Mouse (Mus musculus): ENCODE measurements around the gene Wdr95. TPM values are rescaled to one million over a fixed set of nuclear protein-coding genes. Genes with fewer than 3 reads are reported as not detected.
"Not testable (repeated sequence)": the region's sequence is repeated elsewhere in the genome, so short reads cannot be mapped to it uniquely, and the experiment has no call there.

The Wdr95 gene
- polyA plus RNA-seq, 1 experiment from 2014 or later: 0.19 TPM

DNA sequence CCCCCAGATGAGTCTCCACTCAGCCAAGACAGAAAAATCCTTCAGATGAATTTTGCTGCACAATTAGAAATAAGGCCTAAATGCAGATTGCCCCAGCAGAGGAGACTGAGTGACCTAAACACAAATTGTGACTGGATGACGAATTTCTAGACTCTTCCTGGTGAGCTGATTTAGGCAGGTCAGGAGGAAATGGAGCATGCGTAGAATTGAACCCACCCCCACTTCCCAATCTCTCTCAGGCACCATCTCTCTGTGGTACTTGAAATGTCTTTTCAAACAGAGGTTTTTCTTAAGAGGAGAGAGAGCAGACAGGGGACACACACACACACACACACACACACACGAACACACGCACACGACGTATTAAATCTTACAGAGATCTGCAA is 4.6 kb upstream of the Wdr95 start:
- Histone ChIP-seq H3K36me3 (no peaks in the 10 kb centered on the region), H3K9ac (no peak overlapping the region), H3K9me3 (no peaks in the 10 kb centered on the region), H3K27ac (peak overlapping the region; percentile 74; the same call in 1 of the 2 replicates), H3K4me2 (peak overlapping the region; percentile 44; the same call in 1 of the 2 replicates), H3K27me3 (no peaks in the 10 kb centered on the region), H3K4me1 (peaks cover 32% of the 10 kb centered on the region), H3K4me3 (no peak overlapping the region)
- ATAC-seq (ENCODE audit: insufficient number of reproducible peaks, low FRiP score, low TSS enrichment, low read depth): no peak
- WGBS: 40% methylated on average over 6 of the region's 6 CpGs

DNA sequence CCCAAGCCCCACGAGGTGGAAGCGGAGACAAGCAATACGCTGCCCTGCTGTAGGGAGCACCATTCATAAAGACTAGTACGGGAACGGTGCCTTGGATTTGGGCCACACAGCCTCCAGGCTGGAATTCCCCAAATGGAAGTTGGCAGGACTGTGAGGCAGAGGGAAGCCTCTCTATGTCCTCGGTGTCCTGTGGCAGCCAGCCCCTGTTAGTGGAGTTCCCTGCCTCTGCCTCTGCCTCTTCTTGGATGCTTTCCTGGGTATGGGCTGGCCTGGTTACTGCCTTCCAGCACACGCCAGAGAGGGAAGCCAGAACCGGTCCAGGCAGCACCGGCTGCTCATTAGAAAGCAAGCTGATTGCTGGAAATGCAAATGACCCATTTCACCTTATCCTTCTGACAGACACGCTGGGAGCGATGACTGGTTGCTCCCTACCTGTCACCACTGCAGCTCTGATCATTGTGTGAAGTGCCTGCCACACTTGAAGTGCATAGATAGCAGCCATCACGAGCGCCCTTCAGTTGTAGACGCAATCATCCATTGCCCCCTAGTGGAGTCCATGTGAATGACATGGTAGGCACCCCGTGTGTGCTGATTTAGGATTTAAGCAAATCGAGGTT is 4.1 kb upstream of the Wdr95 start:
- WGBS: 9% methylated on average over 16 of the region's 16 CpGs
- peak; percentile 78 for ATAC-seq (ENCODE audit: insufficient number of reproducible peaks, low FRiP score, low TSS enrichment, low read depth)
- no peaks in the 10 kb centered on the region for H3K27me3 ChIP-seq
- no peaks in the 10 kb centered on the region for H3K36me3 ChIP-seq
- H3K4me3 ChIP-seq: peak overlapping the region; percentile 19; the same call in 1 of the 2 replicates
- no peak overlapping the region for H3K9ac ChIP-seq
- H3K4me1 ChIP-seq: peaks cover 32% of the 10 kb centered on the region
- peak overlapping the region; percentile 44 for H3K4me2 ChIP-seq
- no peaks in the 10 kb centered on the region for H3K9me3 ChIP-seq
- H3K27ac ChIP-seq: peak overlapping the region; percentile 74

DNA sequence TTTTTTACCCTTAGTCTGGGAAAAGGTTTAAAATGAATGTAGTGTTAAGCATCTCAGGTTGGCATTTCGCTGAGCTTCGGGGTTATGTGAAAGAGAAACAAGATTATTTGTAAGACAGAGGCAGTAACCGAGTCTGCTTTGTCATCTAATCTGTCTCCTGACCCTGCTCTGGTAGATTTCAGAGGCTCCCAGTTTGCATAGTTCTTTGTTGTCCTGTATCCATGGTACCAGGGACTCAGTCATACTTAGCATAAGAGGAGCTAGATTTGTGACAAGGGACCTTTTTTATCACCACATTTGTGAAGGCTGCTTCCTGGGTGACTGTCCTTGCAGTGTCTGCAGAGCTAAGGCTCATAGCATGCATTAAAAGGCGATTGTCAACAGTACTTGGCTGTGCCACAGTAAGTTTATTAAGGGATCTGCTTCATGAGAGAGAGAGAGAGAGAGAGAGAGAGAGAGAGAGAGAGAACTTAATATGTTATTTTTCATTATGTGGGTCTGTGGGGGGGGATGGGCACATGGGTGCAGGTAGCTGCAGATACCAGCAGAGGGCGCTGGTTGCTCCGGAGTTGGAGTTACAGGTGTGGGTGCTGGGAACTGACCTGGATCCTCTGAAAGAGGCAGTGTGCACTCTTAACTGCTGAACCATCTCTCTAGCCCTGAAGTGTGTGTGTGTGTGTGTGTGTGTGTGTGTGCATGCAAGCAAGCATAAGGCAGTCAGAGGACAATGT is 3.3 kb upstream of the Wdr95 start:
- H3K4me1 ChIP-seq: peaks cover 32% of the 10 kb centered on the region
- H3K4me2 ChIP-seq: peak overlapping the region; percentile 44; the same call in 1 of the 2 replicates
- H3K9me3 ChIP-seq: no peaks in the 10 kb centered on the region
- H3K27ac ChIP-seq: no peak overlapping the region
- no peaks in the 10 kb centered on the region for H3K36me3 ChIP-seq
- 49% methylated on average over 6 of the region's 6 CpGs for WGBS
- H3K9ac ChIP-seq: no peak overlapping the region
- no peak overlapping the region; the same call in 1 of the 2 replicates for H3K4me3 ChIP-seq
- no peak for ATAC-seq (ENCODE audit: insufficient number of reproducible peaks, low FRiP score, low TSS enrichment, low read depth)
- no peaks in the 10 kb centered on the region for H3K27me3 ChIP-seq

DNA sequence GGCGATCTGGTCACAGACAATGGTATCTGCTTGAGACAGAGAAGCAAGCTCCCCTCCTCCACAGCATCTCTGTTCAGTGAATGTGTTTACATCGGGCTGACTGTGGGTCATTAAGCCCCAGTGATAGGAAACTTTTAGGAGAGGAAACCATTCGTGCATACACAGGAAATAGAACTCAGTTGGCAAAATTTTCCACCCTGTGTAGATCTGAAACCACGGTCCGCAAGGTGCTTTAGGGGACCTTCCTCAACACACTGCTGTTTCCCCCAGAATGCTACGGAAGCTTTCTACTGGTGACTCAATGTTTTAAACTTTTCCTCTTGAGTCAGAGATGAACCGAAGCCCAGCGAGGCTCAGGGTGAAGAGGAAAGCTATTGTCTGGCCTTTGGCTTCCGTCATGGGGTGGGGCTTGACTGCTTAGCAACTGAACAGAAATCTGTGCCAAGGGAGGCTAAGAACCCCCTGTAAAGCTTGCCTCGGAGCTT is 2.0 kb upstream of the Wdr95 start:
- Histone ChIP-seq H3K36me3 (no peaks in the 10 kb centered on the region), H3K4me2 (no peak overlapping the region), H3K27me3 (no peaks in the 10 kb centered on the region), H3K9me3 (no peaks in the 10 kb centered on the region), H3K9ac (no peak overlapping the region), H3K4me1 (peaks cover 32% of the 10 kb centered on the region), H3K27ac (no peak overlapping the region), H3K4me3 (no peak overlapping the region)
- 52% methylated on average over 10 of the region's 10 CpGs for WGBS
- ATAC-seq (ENCODE audit: insufficient number of reproducible peaks, low FRiP score, low TSS enrichment, low read depth): no peak

DNA sequence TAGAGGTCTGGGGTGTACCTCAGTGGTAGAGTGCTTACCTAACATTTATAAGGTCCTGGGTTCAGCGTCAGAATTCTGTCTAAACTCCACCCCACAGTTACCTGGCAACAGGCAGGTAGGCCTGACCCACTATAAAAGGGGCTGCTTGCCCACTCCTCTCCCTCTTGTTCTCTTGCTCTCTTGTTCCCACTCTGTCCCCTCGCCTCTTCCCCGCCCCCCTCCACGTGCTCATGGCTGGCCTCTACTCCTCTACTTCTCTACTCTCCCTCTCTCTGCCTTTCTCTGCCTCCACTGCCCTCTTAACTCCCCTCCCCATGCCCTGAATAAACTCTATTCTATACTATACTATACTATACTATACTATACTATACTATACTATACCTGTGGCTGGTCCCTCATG is 1.2 kb upstream of the Wdr95 start:
- H3K36me3 ChIP-seq; H3K4me3 ChIP-seq; ATAC-seq (ENCODE audit: insufficient number of reproducible peaks, low FRiP score, low TSS enrichment, low read depth); H3K27me3 ChIP-seq; H3K4me2 ChIP-seq; H3K27ac ChIP-seq; H3K9me3 ChIP-seq; H3K9ac ChIP-seq: not testable (repeated sequence)
- H3K4me1 ChIP-seq: peaks cover 32% of the 10 kb centered on the region
- 84% methylated on average over 4 of the region's 4 CpGs for WGBS

DNA sequence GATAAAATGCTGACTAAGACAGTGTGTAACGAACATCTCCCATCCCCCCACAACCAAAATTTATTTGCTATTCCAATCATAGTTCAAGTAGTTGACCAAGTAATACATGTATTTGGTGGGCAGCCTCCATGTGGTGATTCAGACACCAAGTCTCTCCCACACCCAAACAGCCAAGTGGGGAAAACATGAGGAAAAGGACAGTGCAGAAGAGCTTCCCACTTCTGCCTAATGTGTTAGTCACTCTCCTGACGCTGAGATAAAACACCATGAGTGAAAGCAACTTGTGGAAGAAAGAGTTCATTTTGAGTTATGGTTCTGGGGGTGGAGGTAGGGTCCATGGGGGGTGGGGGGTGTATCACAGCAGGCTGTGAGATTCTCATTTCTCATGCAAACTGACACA is 5.4 kb downstream of the Wdr95 start:
- Histone ChIP-seq H3K4me1 (peaks cover 12% of the 10 kb centered on the region), H3K9me3 (no peaks in the 10 kb centered on the region), H3K9ac (no peak overlapping the region), H3K4me3 (no peak overlapping the region), H3K27ac (no peak overlapping the region), H3K27me3 (no peaks in the 10 kb centered on the region), H3K4me2 (no peak overlapping the region), H3K36me3 (no peaks in the 10 kb centered on the region)
- 95% methylated on average over 2 of the region's 2 CpGs for WGBS
- no peak for ATAC-seq (ENCODE audit: insufficient number of reproducible peaks, low FRiP score, low TSS enrichment, low read depth)

DNA sequence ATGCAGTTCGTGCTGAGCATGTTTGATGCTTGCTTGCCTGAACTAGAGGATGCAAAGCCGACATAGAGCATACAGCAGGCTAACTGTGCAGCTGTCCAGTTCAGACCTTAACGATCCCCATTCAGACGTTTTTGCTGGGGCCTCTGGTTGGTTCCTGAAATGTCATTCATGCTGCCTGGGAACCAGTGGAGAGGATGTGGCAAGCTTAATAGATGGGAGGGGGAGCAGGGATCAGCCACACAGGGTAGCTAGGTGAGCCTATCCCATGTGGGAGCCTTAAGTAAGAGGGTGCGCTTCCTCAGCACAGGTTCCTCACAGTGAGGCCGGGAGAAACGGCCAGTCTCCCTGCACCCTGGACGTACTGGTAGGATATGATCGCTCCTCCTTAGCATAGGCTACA is 7.5 kb downstream of the Wdr95 start:
- Histone ChIP-seq H3K4me2 (no peak overlapping the region), H3K9me3 (no peaks in the 10 kb centered on the region), H3K27me3 (no peaks in the 10 kb centered on the region), H3K4me1 (peaks cover 18% of the 10 kb centered on the region), H3K27ac (0 out of 2 replicates have a peak overlapping the region, but pooled peaks have one; percentile 18), H3K36me3 (no peaks in the 10 kb centered on the region), H3K4me3 (no peak overlapping the region), H3K9ac (no peak overlapping the region)
- WGBS: 58% methylated on average over 9 of the region's 9 CpGs
- no peak for ATAC-seq (ENCODE audit: insufficient number of reproducible peaks, low FRiP score, low TSS enrichment, low read depth)

DNA sequence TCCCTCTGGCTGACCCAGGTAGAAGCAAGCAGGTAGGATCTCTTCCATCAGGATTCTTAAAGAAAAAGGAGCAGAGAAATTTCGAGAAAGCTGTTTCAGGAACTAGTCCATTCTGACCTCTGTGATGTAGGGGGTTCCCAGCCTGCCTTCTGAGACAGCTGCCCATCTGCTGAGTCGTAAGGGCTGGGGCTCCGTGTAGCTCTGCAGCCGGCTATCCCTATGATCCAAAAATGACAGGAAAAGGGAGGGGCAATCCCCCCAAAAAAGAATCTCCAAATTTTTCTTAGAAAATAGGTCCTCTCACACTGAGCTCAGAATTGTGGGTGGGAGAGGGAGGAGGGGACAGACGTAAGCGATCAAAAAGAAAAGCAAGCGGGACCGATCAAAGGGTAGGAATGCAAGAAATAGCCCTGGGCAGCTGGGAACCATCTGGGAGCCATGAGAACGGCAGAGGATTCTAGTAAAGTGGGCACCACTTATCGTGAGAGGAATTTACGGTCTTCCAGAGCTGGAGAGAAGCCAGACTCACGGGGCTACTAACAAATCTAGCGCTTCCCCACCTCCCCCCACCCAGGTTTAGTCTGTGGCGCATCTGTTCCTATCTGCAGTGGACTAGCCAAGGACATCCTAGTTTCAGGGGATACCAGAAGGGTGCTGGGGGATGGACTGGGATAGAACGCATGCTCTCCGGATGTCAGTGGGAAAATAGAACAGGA is 9.5 kb downstream of the Wdr95 start:
- 10% methylated on average over 16 of the region's 16 CpGs for WGBS

DNA sequence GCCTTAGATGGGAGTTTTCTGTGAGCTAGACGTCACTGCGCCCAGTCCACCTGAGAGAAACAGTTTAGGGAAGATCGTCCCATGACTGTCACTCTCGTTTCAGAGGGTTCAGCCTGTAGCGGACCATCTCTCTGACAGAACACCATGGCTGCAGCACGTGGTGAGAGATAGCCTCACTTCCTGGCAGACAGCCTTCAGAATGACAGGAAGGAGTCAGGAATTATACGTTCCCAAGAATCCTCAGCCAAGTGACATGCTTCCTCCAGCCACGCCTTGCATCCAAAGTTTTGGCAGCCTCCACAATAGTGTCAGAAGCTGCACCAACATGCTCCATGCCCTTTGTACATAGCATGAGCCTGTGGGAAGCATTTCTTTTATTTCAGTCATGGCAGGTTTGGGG is 10.1 kb downstream of the Wdr95 start:
- H3K4me1 ChIP-seq: peaks cover 18% of the 10 kb centered on the region
- H3K9me3 ChIP-seq: no peaks in the 10 kb centered on the region
- no peak overlapping the region for H3K9ac ChIP-seq
- H3K4me2 ChIP-seq: peak overlapping the region; percentile 43
- no peak for ATAC-seq (ENCODE audit: insufficient number of reproducible peaks, low FRiP score, low TSS enrichment, low read depth)
- H3K4me3 ChIP-seq: peak overlapping the region; percentile 25
- no peaks in the 10 kb centered on the region for H3K27me3 ChIP-seq
- peak overlapping the region; percentile 47 for H3K27ac ChIP-seq
- no peaks in the 10 kb centered on the region for H3K36me3 ChIP-seq
- 31% methylated on average over 8 of the region's 8 CpGs for WGBS

More for the DNA sequence above, 9.5 kb downstream of the Wdr95 start:
- H3K4me2 ChIP-seq: peak overlapping the region; percentile 43
- ATAC-seq (ENCODE audit: insufficient number of reproducible peaks, low FRiP score, low TSS enrichment, low read depth): 0 out of 2 replicates have a peak, but pooled peaks have one; percentile 52
- H3K9me3 ChIP-seq: no peaks in the 10 kb centered on the region
- no peaks in the 10 kb centered on the region for H3K36me3 ChIP-seq
- peak overlapping the region; percentile 25 for H3K4me3 ChIP-seq
- peak overlapping the region; percentile 47 for H3K27ac ChIP-seq
- no peaks in the 10 kb centered on the region for H3K27me3 ChIP-seq
- peaks cover 18% of the 10 kb centered on the region for H3K4me1 ChIP-seq
- H3K9ac ChIP-seq: no peak overlapping the region

DNA sequence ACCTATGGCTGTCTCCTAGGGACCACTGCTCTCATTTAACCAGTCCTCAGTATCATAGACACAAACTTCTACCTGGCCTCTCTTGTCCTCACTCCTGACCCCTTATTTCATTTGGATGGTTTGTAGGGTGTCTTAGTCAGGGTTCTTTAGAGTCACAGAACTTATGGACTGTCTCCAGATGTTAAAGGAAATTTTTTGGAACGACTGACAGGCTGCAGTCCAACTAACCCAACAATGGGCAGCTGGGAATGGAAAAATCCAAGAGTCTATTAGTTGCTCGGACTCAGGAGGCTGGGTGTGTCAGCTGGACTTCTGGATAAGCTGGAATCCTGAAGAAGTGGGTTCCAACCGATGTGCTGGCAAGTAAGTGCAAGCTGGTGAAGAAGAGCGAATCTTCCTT is 10.6 kb downstream of the Wdr95 start:
- Histone ChIP-seq H3K9ac (no peak overlapping the region), H3K9me3 (no peaks in the 10 kb centered on the region), H3K4me3 (no peak overlapping the region), H3K27me3 (no peaks in the 10 kb centered on the region), H3K36me3 (no peaks in the 10 kb centered on the region), H3K27ac (peak overlapping the region; percentile 47; the same call in 1 of the 2 replicates), H3K4me2 (no peak overlapping the region), H3K4me1 (peaks cover 18% of the 10 kb centered on the region)
- WGBS: 53% methylated on average over 4 of the region's 4 CpGs
- ATAC-seq (ENCODE audit: insufficient number of reproducible peaks, low FRiP score, low TSS enrichment, low read depth): no peak

DNA sequence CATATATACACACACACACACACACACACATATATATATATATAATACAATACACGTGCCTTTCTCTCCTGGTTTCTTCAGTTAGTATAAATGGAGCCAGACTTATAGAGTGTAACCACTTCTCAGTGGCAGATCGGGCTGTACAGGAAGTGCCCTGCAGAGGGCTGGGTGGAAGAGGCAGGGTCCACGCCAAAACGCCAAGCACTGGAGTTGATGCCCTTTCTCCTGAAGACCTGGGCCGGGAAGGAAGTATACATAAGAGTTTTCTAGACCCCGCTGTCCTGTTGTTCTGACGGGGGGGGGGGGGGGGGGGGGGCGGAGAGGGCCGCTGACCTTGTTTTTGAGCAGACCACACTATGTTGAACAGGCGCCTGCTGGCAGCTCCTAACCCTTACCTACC is 22.7 kb downstream of the Wdr95 start:
- 56% methylated on average over 8 of the region's 10 CpGs for WGBS
- no peak for ATAC-seq (ENCODE audit: insufficient number of reproducible peaks, low FRiP score, low TSS enrichment, low read depth)
- no peaks in the 10 kb centered on the region for H3K36me3 ChIP-seq
- no peak overlapping the region for H3K4me3 ChIP-seq
- H3K9me3 ChIP-seq: no peaks in the 10 kb centered on the region
- H3K4me1 ChIP-seq: 0 out of 2 replicates have a peak, but pooled peaks cover 5% of the 10 kb centered on the region
- H3K4me2 ChIP-seq: no peak overlapping the region
- no peak overlapping the region for H3K27ac ChIP-seq
- H3K27me3 ChIP-seq: no peaks in the 10 kb centered on the region
- H3K9ac ChIP-seq: no peak overlapping the region

DNA sequence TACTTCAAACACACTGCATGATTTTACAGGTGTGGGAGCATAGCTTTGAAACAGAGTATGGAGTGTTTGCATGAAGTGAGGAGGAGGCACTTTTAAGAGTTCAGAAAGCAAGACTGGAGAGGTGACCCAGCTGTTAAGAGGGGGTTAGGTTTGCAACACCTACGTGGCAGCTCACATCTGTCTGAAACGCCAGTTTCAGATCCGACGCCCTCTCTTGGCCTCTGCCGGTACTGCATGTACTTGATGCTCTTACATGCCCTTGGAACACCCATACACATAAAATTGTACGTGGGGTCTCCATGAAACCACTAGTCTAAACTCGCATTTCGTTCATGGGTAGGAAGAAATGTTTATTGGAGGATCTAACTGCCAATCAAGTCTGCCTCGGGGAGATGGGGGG is 24.3 kb downstream of the Wdr95 start:
- WGBS: 43% methylated on average over 9 of the region's 9 CpGs
- no peak overlapping the region for H3K4me3 ChIP-seq

More for the DNA sequence above, 24.3 kb downstream of the Wdr95 start:
- Histone ChIP-seq H3K36me3 (no peaks in the 10 kb centered on the region), H3K27me3 (no peaks in the 10 kb centered on the region), H3K4me2 (no peak overlapping the region), H3K9ac (no peak overlapping the region), H3K27ac (no peak overlapping the region), H3K4me1 (0 out of 2 replicates have a peak, but pooled peaks cover 5% of the 10 kb centered on the region), H3K9me3 (no peaks in the 10 kb centered on the region)
- no peak for ATAC-seq (ENCODE audit: insufficient number of reproducible peaks, low FRiP score, low TSS enrichment, low read depth)

Measured in limb, embryonic 15.5 days (tissue).